8 mouse cellular contexts compared by ENCODE assay signal in the genomic region with DNA sequence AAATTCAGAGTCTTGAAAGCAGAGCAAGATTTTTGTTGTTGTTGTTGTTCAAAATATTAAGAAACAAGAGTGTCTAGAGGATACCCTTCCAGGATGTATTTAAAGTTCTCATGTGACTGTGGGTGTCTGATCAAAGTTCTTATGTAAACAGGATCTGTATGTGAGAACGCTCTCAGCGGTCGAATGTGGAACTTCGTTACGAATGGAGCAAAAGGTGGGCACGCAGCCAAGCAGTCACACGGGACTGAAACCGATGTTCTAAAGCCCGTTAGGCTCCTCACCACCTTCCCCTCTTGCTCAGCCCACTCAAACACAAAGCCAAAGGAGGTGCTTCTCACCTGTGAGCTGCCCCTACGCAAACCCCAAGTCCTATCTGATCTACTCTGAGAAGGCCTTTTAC.
A peak's percentile ranks its signal among the peaks of the same experiment; 100 is the strongest.
DNase-seq lines count a peak whose midpoint lies in the region; ATAC-seq and TF ChIP-seq lines count a peak whose summit lies in the region.

No protein-coding gene starts in this region.

- 51% methylated on average over 10 of the region's 10 CpGs for WGBS in hindbrain, postnatal 0 days
- 68% methylated on average over 10 of the region's 10 CpGs for WGBS in hindbrain, embryonic 12.5 days
- 47% methylated on average over 10 of the region's 10 CpGs for WGBS in kidney, embryonic 14.5 days

- H3K4me2 ChIP-seq in hindbrain, postnatal 0 days (ENCODE audit: low read depth, low read length), result peak overlapping the region; percentile 34
- no peak overlapping the region for H3K4me2 ChIP-seq in hindbrain, embryonic 12.5 days (replicated peaks)
- no peak overlapping the region for H3K4me2 ChIP-seq in kidney, embryonic 14.5 days (replicated peaks; ENCODE audit: low read depth, low read length)

- H3K9ac ChIP-seq in hindbrain, postnatal 0 days (replicated peaks; ENCODE audit: low read length), result no peak overlapping the region
- H3K9ac ChIP-seq in hindbrain, embryonic 12.5 days, result no peak overlapping the region
- H3K9ac ChIP-seq in kidney, embryonic 14.5 days (ENCODE audit: low read depth, low read length), result no peak overlapping the region

- ATAC-seq in hindbrain, postnatal 0 days, result no peak
- ATAC-seq in hindbrain, embryonic 12.5 days (ENCODE audit: low FRiP score), result no peak
- 0 out of 2 replicates have a peak, but pooled peaks have one; percentile 24 for ATAC-seq in kidney, embryonic 14.5 days (ENCODE audit: low FRiP score, low TSS enrichment)

- H3K27ac ChIP-seq in hindbrain, postnatal 0 days, result no peak overlapping the region
- no peak overlapping the region for H3K27ac ChIP-seq in hindbrain, embryonic 12.5 days
- no peak overlapping the region for H3K27ac ChIP-seq in kidney, embryonic 14.5 days (ENCODE audit: low read depth, low read length)

- H3K4me1 ChIP-seq in hindbrain, postnatal 0 days (ENCODE audit: insufficient read depth, low read length), result no peaks in the 10 kb centered on the region
- H3K4me1 ChIP-seq in hindbrain, embryonic 12.5 days, result no peaks in the 10 kb centered on the region
- no peaks in the 10 kb centered on the region for H3K4me1 ChIP-seq in kidney, embryonic 14.5 days (ENCODE audit: control insufficient read depth, insufficient read depth, low read length)

- DNase-seq in hindbrain, postnatal 0 days (ENCODE audit: low spot score), result peak; percentile 78
- DNase-seq in cerebellum, adult 9-10 months, result peak; percentile 4
- peak; percentile 16 for DNase-seq in heart, adult 8-10 months (ENCODE audit: low spot score)
- DNase-seq in left cerebral cortex, postnatal 4 days, result peak; percentile 59
- peak; percentile 27 for DNase-seq in right cerebral cortex, postnatal 25 days
- DNase-seq in embryo, embryonic 10 days (ENCODE audit: low spot score), result no peak

- H3K4me3 ChIP-seq in hindbrain, postnatal 0 days (ENCODE audit: low read length), result no peak overlapping the region
- no peak overlapping the region for H3K4me3 ChIP-seq in hindbrain, embryonic 12.5 days
- H3K4me3 ChIP-seq in kidney, embryonic 14.5 days (ENCODE audit: low read length), result no peak overlapping the region

- peak; percentile 38; the same call in 1 of the 2 replicates for TF ChIP-seq CTCF in hindbrain, postnatal 0 days (IDR thresholded peaks at IDR 0.05; ENCODE audit: low read depth)

- intact Hi-C loops in left cerebral cortex, postnatal 4 days (cut with DNase I), result no loop called here

- H3K27me3 ChIP-seq in hindbrain, postnatal 0 days (ENCODE audit: insufficient read depth, low read length), result no peaks in the 10 kb centered on the region
- H3K27me3 ChIP-seq in hindbrain, embryonic 12.5 days, result no peaks in the 10 kb centered on the region
- H3K27me3 ChIP-seq in kidney, embryonic 14.5 days (ENCODE audit: control insufficient read depth, insufficient read depth, low read length), result no peaks in the 10 kb centered on the region

- no peaks in the 10 kb centered on the region for H3K9me3 ChIP-seq in hindbrain, postnatal 0 days (ENCODE audit: low read length)
- no peaks in the 10 kb centered on the region for H3K9me3 ChIP-seq in hindbrain, embryonic 12.5 days (replicated peaks)
- H3K9me3 ChIP-seq in kidney, embryonic 14.5 days (ENCODE audit: control insufficient read depth, low read length), result no peaks in the 10 kb centered on the region

- no peaks in the 10 kb centered on the region for H3K36me3 ChIP-seq in hindbrain, postnatal 0 days (ENCODE audit: insufficient read depth, low read length)
- no peaks in the 10 kb centered on the region for H3K36me3 ChIP-seq in hindbrain, embryonic 12.5 days
- no peaks in the 10 kb centered on the region for H3K36me3 ChIP-seq in kidney, embryonic 14.5 days (ENCODE audit: control insufficient read depth, insufficient read depth, low read length)
